Mouse (Mus musculus): ENCODE results near the gene Dpm3. TPM values are rescaled to one million over a fixed set of nuclear protein-coding genes. Genes with fewer than 3 reads are reported as not detected.
A peak's percentile ranks its signal among the peaks of the same experiment; 100 is the strongest.

The Dpm3 gene
- polyA plus RNA-seq, 1 experiment, result 130 TPM

DNA sequence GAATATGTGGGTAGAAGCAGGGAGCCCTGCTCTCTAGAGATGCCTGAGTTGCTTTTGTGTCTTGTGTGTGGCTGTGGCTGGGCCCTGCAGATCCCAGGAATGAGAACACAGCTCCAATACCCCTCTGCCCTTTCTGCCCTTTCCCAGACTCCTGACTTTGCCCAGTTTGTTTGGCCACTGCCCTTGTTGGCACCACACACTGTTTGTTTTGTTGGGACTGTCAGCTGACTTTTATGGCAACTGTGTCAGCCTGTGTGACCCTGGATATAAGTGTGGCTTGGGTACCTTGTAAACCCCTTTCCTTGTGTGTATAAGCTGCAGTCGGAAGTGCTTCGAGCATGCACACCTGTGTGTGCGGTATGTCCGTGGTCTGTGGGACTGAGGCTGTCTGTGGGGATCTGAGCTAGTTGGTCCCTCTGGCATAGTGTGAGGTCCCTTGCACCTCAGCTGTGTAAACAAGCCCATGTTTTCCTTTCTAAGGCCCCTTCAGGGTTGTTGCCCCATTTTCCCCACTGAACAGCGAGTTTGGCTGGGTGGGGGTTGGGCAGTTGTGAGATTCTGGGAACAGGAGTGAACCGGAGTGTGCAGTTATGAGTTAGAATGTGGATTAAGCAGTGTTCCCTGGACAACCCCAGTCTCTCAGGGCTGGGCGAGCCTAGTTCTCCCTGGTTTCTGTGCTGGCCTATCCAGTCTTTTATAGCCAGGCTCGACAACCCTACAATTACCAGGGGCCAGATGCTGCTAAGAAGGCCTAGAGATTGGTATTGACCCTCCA is 46.6 kb downstream of the Dpm3 start:
- no peak overlapping the region for H3K27ac ChIP-seq (replicated peaks; ENCODE audit: low read depth, low read length)
- H3K4me1 ChIP-seq (ENCODE audit: control insufficient read depth, insufficient read depth, insufficient read length, low read length), result no peaks in the 10 kb centered on the region
- no peak overlapping the region for H3K4me3 ChIP-seq (ENCODE audit: insufficient read depth, low read depth, low read length)

DNA sequence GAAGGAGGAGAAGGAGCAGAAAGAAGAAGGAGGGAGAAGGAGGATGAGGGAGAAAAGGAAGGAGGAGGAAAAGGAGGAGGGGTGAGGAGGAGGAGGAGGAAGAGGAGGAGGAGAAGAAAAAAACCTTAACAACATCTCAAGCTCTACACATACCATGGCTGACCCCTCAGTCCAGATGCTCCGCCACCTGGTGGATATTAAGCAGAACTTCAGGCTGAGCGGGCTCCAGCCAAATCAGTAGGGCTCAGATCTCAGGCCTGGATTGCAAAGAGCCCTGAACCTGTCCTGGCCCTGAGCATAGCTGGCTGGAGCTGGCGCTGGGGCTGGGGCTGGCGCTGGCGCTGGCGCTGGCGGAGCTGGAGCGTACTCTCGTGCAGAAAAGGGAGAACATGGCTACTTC is 48.9 kb downstream of the Dpm3 start:
- no peak overlapping the region for H3K27ac ChIP-seq (replicated peaks; ENCODE audit: low read depth, low read length)
- no peak overlapping the region for H3K4me3 ChIP-seq (ENCODE audit: insufficient read depth, low read depth, low read length)
- H3K4me1 ChIP-seq (ENCODE audit: control insufficient read depth, insufficient read depth, insufficient read length, low read length), result no peaks in the 10 kb centered on the region

DNA sequence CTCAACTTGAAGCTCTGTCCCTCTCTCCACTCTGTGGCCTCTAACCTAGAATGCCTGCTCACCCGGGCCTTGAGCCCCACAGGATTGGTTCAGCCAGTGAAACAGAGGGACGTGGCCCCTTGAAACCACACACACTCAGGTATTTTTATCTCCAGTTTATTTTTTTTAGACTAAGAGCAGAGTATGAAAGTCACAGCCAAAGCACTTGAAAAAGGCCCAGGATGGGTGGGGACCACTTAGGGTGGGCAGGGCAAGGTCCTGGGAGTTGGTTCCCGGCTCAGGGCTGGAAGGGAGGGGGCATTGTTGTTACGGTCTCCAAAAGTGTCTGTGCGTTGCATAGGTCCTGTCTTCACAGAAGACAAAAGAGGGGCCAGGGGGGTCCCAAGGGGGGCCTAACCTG is 55.2 kb downstream of the Dpm3 start:
- Histone ChIP-seq H3K4me3 (ENCODE audit: insufficient read depth, low read depth, low read length) (no peak overlapping the region), H3K4me1 (ENCODE audit: control insufficient read depth, insufficient read depth, insufficient read length, low read length) (peaks cover 4% of the 10 kb centered on the region; the same call in 1 of the 2 replicates), H3K27ac (replicated peaks; ENCODE audit: low read depth, low read length) (no peak overlapping the region)

DNA sequence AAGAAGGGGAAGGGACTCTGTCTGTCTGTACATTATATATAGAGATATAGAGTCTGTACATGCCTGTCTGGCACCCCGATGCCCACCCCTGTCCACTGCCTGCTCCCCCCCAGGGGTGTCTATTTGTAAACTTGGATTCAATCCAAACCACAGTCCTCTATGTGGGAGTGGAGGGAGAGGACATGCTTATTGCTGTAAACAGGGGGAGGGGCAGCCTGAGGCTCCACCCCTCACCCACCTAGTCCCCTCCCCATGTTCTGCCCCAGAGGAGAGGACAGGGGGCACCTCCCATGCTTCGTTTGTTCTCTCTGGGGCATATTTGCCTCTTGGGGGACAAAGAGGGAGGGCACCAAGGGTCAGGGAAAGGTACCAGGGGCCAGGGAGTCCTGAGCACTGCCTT is 55.6 kb downstream of the Dpm3 start:
- Histone ChIP-seq H3K4me1 (ENCODE audit: control insufficient read depth, insufficient read depth, insufficient read length, low read length) (peaks cover 4% of the 10 kb centered on the region; the same call in 1 of the 2 replicates), H3K4me3 (ENCODE audit: insufficient read depth, low read depth, low read length) (0 out of 2 replicates have a peak overlapping the region, but pooled peaks have one; percentile 33), H3K27ac (replicated peaks; ENCODE audit: low read depth, low read length) (no peak overlapping the region)

DNA sequence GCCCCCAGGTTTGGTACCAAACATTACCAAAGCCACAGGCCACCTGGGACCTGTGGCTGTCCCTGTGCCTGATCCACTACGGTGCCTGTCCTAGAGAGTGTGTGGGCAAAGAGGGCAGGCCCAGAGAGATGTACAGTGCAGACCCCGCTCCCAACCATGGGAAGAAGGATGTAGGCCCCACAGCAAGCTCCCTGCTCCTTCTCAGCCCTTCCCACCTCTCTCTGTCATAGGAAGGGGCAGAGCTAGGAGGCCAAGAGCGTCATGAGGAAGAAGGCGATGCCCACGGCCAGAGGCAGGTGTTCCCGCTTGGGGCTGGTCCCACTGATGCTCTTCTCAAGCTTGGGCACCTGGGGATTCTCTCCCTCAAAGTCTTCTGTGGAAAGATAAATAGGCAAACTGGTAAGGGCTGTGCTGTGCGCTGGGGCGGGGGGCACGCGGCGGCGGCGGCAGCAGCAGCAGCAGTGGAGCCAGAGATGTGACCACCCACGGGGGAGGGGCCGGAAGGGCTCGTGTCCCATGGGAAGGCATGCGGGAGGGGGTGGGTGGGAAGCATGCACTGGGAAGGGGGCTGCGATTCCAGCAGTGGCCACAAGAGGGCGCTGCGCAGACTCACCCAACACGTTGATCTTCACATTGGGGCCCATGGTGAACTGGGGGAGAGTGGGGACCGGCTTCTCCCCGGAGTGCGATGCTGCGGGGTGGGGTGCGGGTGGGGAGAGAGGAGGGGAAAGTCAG is 56.2 kb downstream of the Dpm3 start:
- Histone ChIP-seq H3K4me3 (ENCODE audit: insufficient read depth, low read depth, low read length) (peak overlapping the region; percentile 33), H3K27ac (replicated peaks; ENCODE audit: low read depth, low read length) (no peak overlapping the region), H3K4me1 (ENCODE audit: control insufficient read depth, insufficient read depth, insufficient read length, low read length) (peaks cover 4% of the 10 kb centered on the region; the same call in 1 of the 2 replicates)

DNA sequence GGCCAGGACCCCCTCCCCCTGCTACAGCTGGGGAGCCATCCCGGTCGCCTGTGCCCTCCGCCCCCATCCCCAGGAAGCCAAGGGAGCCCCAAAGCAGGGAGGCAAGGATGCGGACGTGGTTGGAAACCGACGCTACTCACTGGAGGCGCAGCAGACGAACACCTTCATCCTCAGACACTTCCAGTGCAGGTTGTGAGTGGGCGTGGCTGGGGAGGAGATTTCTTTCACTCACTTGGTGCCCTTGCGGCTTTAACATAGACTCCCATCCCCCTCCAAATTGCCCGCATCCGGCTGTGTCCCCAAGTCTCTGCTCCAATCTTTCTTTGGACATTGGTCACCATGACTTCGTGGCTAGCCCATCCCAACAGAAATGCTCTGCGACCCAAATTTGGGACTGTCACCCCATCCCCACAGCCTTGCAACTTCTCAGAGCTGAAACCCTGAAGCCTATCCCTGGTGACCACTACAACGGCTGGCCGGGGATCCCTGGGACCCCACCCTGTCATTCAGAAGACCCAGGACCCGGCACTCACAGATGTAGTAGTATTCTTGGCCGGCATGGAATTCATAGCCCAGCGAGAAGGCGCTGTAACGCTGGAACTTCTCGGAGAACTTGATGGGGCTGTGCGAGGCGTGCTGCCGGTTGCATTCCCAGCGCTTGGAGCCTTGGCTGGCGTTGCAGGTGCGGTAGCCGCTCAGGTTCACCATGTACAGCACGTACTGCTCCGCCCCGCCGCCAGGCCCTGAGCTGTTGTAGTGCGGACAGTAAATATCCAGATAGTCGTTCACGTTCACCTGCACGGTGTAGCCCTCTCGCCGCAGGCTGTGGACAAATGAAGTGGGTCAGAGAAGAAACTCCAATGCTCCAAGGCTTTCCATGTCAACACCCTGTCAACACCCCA is 57.0 kb downstream of the Dpm3 start:
- Histone ChIP-seq H3K27ac (replicated peaks; ENCODE audit: low read depth, low read length) (no peak overlapping the region), H3K4me1 (ENCODE audit: control insufficient read depth, insufficient read depth, insufficient read length, low read length) (peaks cover 10% of the 10 kb centered on the region; the same call in 1 of the 2 replicates), H3K4me3 (ENCODE audit: insufficient read depth, low read depth, low read length) (no peak overlapping the region)

Other genes starting within 250 kb of the Dpm3 start
- gene Rusc1, start 166.0 kb upstream of the Dpm3 start, polyA plus RNA-seq (2012; ENCODE audit: insufficient read depth, insufficient read length, missing spikeins), result 9.4 and 16.7 TPM in 2 replicates
- not detected in 2 replicates for gene Gm43738, start 158.3 kb upstream of the Dpm3 start, polyA plus RNA-seq (2012; ENCODE audit: insufficient read depth, insufficient read length, missing spikeins)
- gene Fdps, start 157.4 kb upstream of the Dpm3 start, polyA plus RNA-seq (2012; ENCODE audit: insufficient read depth, insufficient read length, missing spikeins), result 127 and 135 TPM in 2 replicates
- gene Pklr, start 123.2 kb upstream of the Dpm3 start, polyA plus RNA-seq (2012; ENCODE audit: insufficient read depth, insufficient read length, missing spikeins), result not detected in 2 replicates
- gene Hcn3, start 99.2 kb upstream of the Dpm3 start, polyA plus RNA-seq (2012; ENCODE audit: insufficient read depth, insufficient read length, missing spikeins), result not detected in 2 replicates
- 14.3 TPM in 2 replicates for gene Clk2, start 94.6 kb upstream of the Dpm3 start, polyA plus RNA-seq (2012; ENCODE audit: insufficient read depth, insufficient read length, missing spikeins)
- gene Scamp3, start 81.9 kb upstream of the Dpm3 start, polyA plus RNA-seq (2012; ENCODE audit: insufficient read depth, insufficient read length, missing spikeins), result 39.4 and 48.7 TPM in 2 replicates
- gene Fam189b, start 76.2 kb upstream of the Dpm3 start, polyA plus RNA-seq (2012; ENCODE audit: insufficient read depth, insufficient read length, missing spikeins), result 1.3 and 2.0 TPM in 2 replicates
- 18.2 and 25.1 TPM in 2 replicates for gene Gba, start 56.4 kb upstream of the Dpm3 start, polyA plus RNA-seq (2012; ENCODE audit: insufficient read depth, insufficient read length, missing spikeins)
- 5.6 and 8.9 TPM in 2 replicates for gene Thbs3, start 44.2 kb upstream of the Dpm3 start, polyA plus RNA-seq (2012; ENCODE audit: insufficient read depth, insufficient read length, missing spikeins)
- gene Mtx1, start 32.3 kb upstream of the Dpm3 start, polyA plus RNA-seq (2012; ENCODE audit: insufficient read depth, insufficient read length, missing spikeins), result 108 and 115 TPM in 2 replicates
- 0.75 and 0.83 TPM in 2 replicates for gene Muc1, start 30.3 kb upstream of the Dpm3 start, polyA plus RNA-seq (2012; ENCODE audit: insufficient read depth, insufficient read length, missing spikeins)
- 57.6 and 64.8 TPM in 2 replicates for gene Krtcap2, start 13.4 kb upstream of the Dpm3 start, polyA plus RNA-seq (2012; ENCODE audit: insufficient read depth, insufficient read length, missing spikeins)
- gene Trim46, start 13.0 kb upstream of the Dpm3 start, polyA plus RNA-seq (2012; ENCODE audit: insufficient read depth, insufficient read length, missing spikeins), result not detected in 2 replicates
- gene Slc50a1, start 11.2 kb downstream of the Dpm3 start, polyA plus RNA-seq (2012; ENCODE audit: insufficient read depth, insufficient read length, missing spikeins), result 28.3 and 33.1 TPM in 2 replicates
- 5.6 and 6.3 TPM in 2 replicates for gene Efna1, start 21.8 kb downstream of the Dpm3 start, polyA plus RNA-seq (2012; ENCODE audit: insufficient read depth, insufficient read length, missing spikeins)
- 0.44 TPM in 1 of 2 replicates, not detected in the other for gene Efna3, start 63.6 kb downstream of the Dpm3 start, polyA plus RNA-seq (2012; ENCODE audit: insufficient read depth, insufficient read length, missing spikeins)
- 1.3 TPM in 1 of 2 replicates, not detected in the other for gene Efna4, start 78.7 kb downstream of the Dpm3 start, polyA plus RNA-seq (2012; ENCODE audit: insufficient read depth, insufficient read length, missing spikeins)
- 28.5 and 31.3 TPM in 2 replicates for gene Adam15, start 90.6 kb downstream of the Dpm3 start, polyA plus RNA-seq (2012; ENCODE audit: insufficient read depth, insufficient read length, missing spikeins)
- 1.2 and 1.6 TPM in 2 replicates for gene Dcst2, start 102.6 kb downstream of the Dpm3 start, polyA plus RNA-seq (2012; ENCODE audit: insufficient read depth, insufficient read length, missing spikeins)
- gene Dcst1, start 105.9 kb downstream of the Dpm3 start, polyA plus RNA-seq (2012; ENCODE audit: insufficient read depth, insufficient read length, missing spikeins), result 0.75 TPM in 1 of 2 replicates, not detected in the other
- 93.2 and 121 TPM in 2 replicates for gene Zbtb7b, start 135.4 kb downstream of the Dpm3 start, polyA plus RNA-seq (2012; ENCODE audit: insufficient read depth, insufficient read length, missing spikeins)
- 1.3 TPM in 1 of 2 replicates, not detected in the other for gene Lenep, start 143.4 kb downstream of the Dpm3 start, polyA plus RNA-seq (2012; ENCODE audit: insufficient read depth, insufficient read length, missing spikeins)
- gene Flad1, start 152.5 kb downstream of the Dpm3 start, polyA plus RNA-seq (2012; ENCODE audit: insufficient read depth, insufficient read length, missing spikeins), result 33.4 and 60.7 TPM in 2 replicates
- gene Cks1b, start 159.0 kb downstream of the Dpm3 start, polyA plus RNA-seq (2012; ENCODE audit: insufficient read depth, insufficient read length, missing spikeins), result 5.9 and 10.9 TPM in 2 replicates
- 36.0 and 37.2 TPM in 2 replicates for gene Shc1, start 159.1 kb downstream of the Dpm3 start, polyA plus RNA-seq (2012; ENCODE audit: insufficient read depth, insufficient read length, missing spikeins)
- 4.6 and 13.0 TPM in 2 replicates for gene Pygo2, start 170.9 kb downstream of the Dpm3 start, polyA plus RNA-seq (2012; ENCODE audit: insufficient read depth, insufficient read length, missing spikeins)
- gene Pbxip1, start 177.3 kb downstream of the Dpm3 start, polyA plus RNA-seq (2012; ENCODE audit: insufficient read depth, insufficient read length, missing spikeins), result 18.9 and 25.8 TPM in 2 replicates
- 191 and 194 TPM in 2 replicates for gene Pmvk, start 195.2 kb downstream of the Dpm3 start, polyA plus RNA-seq (2012; ENCODE audit: insufficient read depth, insufficient read length, missing spikeins)